Mouse (Mus musculus): ENCODE measurements around the gene Dnase1l2. TPM values are rescaled to one million over a fixed set of nuclear protein-coding genes. Genes with fewer than 3 reads are reported as not detected.

Gene Dnase1l2
- polyA plus RNA-seq, 1 experiment from 2014 or later: 0.73 TPM

DNA sequence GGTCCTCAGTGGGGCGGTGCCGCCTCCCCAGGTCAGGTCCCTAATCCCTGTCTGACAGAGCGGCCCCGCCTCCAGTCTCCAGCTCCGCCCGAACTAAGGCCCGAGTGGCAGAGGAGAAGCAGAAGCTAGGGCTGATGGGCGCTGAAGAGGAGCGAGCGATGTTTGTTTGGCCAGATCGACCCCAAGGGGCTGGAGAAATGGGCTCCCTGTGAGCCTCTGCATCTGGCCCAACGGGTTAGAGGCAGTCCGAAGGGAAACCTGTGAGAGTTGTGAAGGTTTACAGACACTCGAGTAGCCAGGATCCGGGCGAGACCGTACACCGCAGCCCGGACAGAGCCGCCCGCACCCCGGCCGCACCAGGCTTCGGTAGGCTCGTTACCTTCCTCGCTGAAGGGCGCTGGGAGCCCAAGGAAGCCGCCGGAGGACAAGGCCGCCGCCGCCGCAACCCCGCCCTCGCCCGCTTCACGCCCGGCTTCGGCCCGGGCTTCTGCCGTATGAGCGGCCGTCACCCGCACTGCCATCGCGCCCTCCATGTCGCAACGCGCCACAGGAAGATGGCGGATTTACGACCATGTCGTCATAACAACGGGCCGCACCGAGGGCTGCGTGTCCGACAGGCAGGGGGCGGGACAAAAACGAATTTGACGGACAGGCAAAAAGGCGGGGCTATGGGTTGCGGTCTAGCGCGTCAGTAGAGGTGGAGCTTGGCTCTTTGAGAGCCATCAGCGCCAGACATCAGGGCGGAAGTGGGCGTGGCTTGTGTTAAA, 12.0 kb upstream of the Dnase1l2 start:
- 0 out of 2 replicates have a peak, but pooled peaks cover 3% of the 10 kb centered on the region for H3K4me1 ChIP-seq (replicated peaks; ENCODE audit: control insufficient read depth, insufficient read depth, low read length)
- no peaks in the 10 kb centered on the region for H3K9me3 ChIP-seq (ENCODE audit: control insufficient read depth)
- peak; percentile 95 for ATAC-seq
- peaks cover 13% of the 10 kb centered on the region for H3K36me3 ChIP-seq (ENCODE audit: control insufficient read depth, insufficient read depth)
- TF ChIP-seq CTCF (IDR thresholded peaks at IDR 0.05; ENCODE audit: low read depth): peak; percentile 45
- no peaks in the 10 kb centered on the region for H3K27me3 ChIP-seq (replicated peaks; ENCODE audit: control insufficient read depth, insufficient read depth, low read length)
- whole genome bisulfite sequencing: under 1% methylated on average over 65 of the region's 67 CpGs
- H3K4me3 ChIP-seq (ENCODE audit: low read depth, low read length): peak overlapping the region; percentile 77
- H3K4me2 ChIP-seq (replicated peaks; ENCODE audit: low read depth): peak overlapping the region; percentile 74
- peak overlapping the region; percentile 90 for H3K9ac ChIP-seq (ENCODE audit: low read depth, low read length)
- peak overlapping the region; percentile 96 for H3K27ac ChIP-seq (ENCODE audit: low read depth, low read length)

GRCm38 (mm10) chr17:24454218-24454755, 11.4 kb upstream of the Dnase1l2 start:
- WGBS: under 1% methylated on average over 14 of the region's 14 CpGs
- H3K36me3 ChIP-seq (ENCODE audit: control insufficient read depth, insufficient read depth): peaks cover 19% of the 10 kb centered on the region
- H3K4me1 ChIP-seq (replicated peaks; ENCODE audit: control insufficient read depth, insufficient read depth, low read length): 0 out of 2 replicates have a peak, but pooled peaks cover 3% of the 10 kb centered on the region
- peak overlapping the region; percentile 96 for H3K27ac ChIP-seq (ENCODE audit: low read depth, low read length)
- peak overlapping the region; percentile 90 for H3K9ac ChIP-seq (ENCODE audit: low read depth, low read length)
- peak overlapping the region; percentile 77 for H3K4me3 ChIP-seq (ENCODE audit: low read depth, low read length)
- no peak for TF ChIP-seq CTCF (IDR thresholded peaks at IDR 0.05; ENCODE audit: low read depth)
- H3K4me2 ChIP-seq (replicated peaks; ENCODE audit: low read depth): peak overlapping the region; percentile 74
- ATAC-seq: no peak
- no peaks in the 10 kb centered on the region for H3K9me3 ChIP-seq (ENCODE audit: control insufficient read depth)
- no peaks in the 10 kb centered on the region for H3K27me3 ChIP-seq (replicated peaks; ENCODE audit: control insufficient read depth, insufficient read depth, low read length)

- ATAC-seq: no peak
- Histone ChIP-seq H3K27ac (ENCODE audit: low read depth, low read length) (no peak overlapping the region), H3K4me2 (replicated peaks; ENCODE audit: low read depth) (no peak overlapping the region), H3K4me1 (replicated peaks; ENCODE audit: control insufficient read depth, insufficient read depth, low read length) (0 out of 2 replicates have a peak, but pooled peaks cover 3% of the 10 kb centered on the region), H3K4me3 (ENCODE audit: low read depth, low read length) (no peak overlapping the region), H3K27me3 (replicated peaks; ENCODE audit: control insufficient read depth, insufficient read depth, low read length) (no peaks in the 10 kb centered on the region), H3K9ac (ENCODE audit: low read depth, low read length) (no peak overlapping the region), H3K9me3 (ENCODE audit: control insufficient read depth) (no peaks in the 10 kb centered on the region), H3K36me3 (ENCODE audit: control insufficient read depth, insufficient read depth) (peaks cover 28% of the 10 kb centered on the region)
- 61% methylated on average over 2 of the region's 2 CpGs for WGBS
- no peak for TF ChIP-seq CTCF (IDR thresholded peaks at IDR 0.05; ENCODE audit: low read depth)
Measured at GRCm38 (mm10) chr17:24453372-24453771, 10.5 kb upstream of the Dnase1l2 start.

DNA sequence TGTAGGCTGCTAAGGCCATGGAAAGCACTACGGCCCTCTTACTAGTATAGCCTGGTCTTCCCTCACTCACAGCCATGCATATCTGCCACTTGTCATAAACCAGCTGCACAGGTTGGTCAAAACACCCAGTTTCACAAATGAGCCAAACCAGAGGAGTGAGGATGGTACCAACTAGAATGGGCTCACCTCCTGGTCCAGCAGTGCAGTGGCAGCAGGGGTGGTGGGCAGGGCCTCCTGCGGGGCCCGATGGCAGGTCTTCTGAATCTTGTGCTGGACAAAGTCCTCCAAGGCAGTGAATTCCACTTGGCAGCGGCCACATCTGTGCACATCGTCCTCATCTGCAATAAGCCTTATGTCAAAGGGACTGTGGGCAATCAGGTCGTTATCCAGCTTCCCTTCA, 8.3 kb upstream of the Dnase1l2 start:
- Histone ChIP-seq H3K27ac (ENCODE audit: low read depth, low read length) (no peak overlapping the region), H3K4me3 (ENCODE audit: low read depth, low read length) (no peak overlapping the region), H3K9me3 (ENCODE audit: control insufficient read depth) (no peaks in the 10 kb centered on the region), H3K36me3 (ENCODE audit: control insufficient read depth, insufficient read depth) (peaks cover 50% of the 10 kb centered on the region), H3K4me2 (replicated peaks; ENCODE audit: low read depth) (no peak overlapping the region), H3K27me3 (replicated peaks; ENCODE audit: control insufficient read depth, insufficient read depth, low read length) (no peaks in the 10 kb centered on the region), H3K9ac (ENCODE audit: low read depth, low read length) (no peak overlapping the region), H3K4me1 (replicated peaks; ENCODE audit: control insufficient read depth, insufficient read depth, low read length) (0 out of 2 replicates have a peak, but pooled peaks cover 3% of the 10 kb centered on the region)
- no peak for ATAC-seq
- no peak for TF ChIP-seq CTCF (IDR thresholded peaks at IDR 0.05; ENCODE audit: low read depth)
- 68% methylated on average over 6 of the region's 6 CpGs for WGBS

GRCm38 (mm10) chr17:24449507-24449906, 6.6 kb upstream of the Dnase1l2 start:
- no peak overlapping the region for H3K4me2 ChIP-seq (replicated peaks; ENCODE audit: low read depth)
- ATAC-seq: no peak
- H3K4me1 ChIP-seq (replicated peaks; ENCODE audit: control insufficient read depth, insufficient read depth, low read length): no peaks in the 10 kb centered on the region
- H3K9me3 ChIP-seq (ENCODE audit: control insufficient read depth): no peaks in the 10 kb centered on the region
- 93% methylated on average over 6 of the region's 6 CpGs for WGBS
- H3K27me3 ChIP-seq (replicated peaks; ENCODE audit: control insufficient read depth, insufficient read depth, low read length): no peaks in the 10 kb centered on the region
- no peak overlapping the region for H3K4me3 ChIP-seq (ENCODE audit: low read depth, low read length)
- H3K9ac ChIP-seq (ENCODE audit: low read depth, low read length): no peak overlapping the region
- H3K36me3 ChIP-seq (ENCODE audit: control insufficient read depth, insufficient read depth): peaks cover 67% of the 10 kb centered on the region
- no peak overlapping the region for H3K27ac ChIP-seq (ENCODE audit: low read depth, low read length)
- TF ChIP-seq CTCF (IDR thresholded peaks at IDR 0.05; ENCODE audit: low read depth): no peak

GRCm38 (mm10) chr17:24446590-24446989, 3.7 kb upstream of the Dnase1l2 start:
- no peak for TF ChIP-seq CTCF (IDR thresholded peaks at IDR 0.05; ENCODE audit: low read depth)
- no peaks in the 10 kb centered on the region for H3K4me1 ChIP-seq (replicated peaks; ENCODE audit: control insufficient read depth, insufficient read depth, low read length)
- no peak overlapping the region for H3K27ac ChIP-seq (ENCODE audit: low read depth, low read length)
- no peaks in the 10 kb centered on the region for H3K27me3 ChIP-seq (replicated peaks; ENCODE audit: control insufficient read depth, insufficient read depth, low read length)
- ATAC-seq: no peak
- no peak overlapping the region for H3K4me3 ChIP-seq (ENCODE audit: low read depth, low read length)
- peaks cover 82% of the 10 kb centered on the region for H3K36me3 ChIP-seq (ENCODE audit: control insufficient read depth, insufficient read depth)
- no peak overlapping the region for H3K4me2 ChIP-seq (replicated peaks; ENCODE audit: low read depth)
- 94% methylated on average over 8 of the region's 8 CpGs for WGBS
- no peak overlapping the region for H3K9ac ChIP-seq (ENCODE audit: low read depth, low read length)
- H3K9me3 ChIP-seq (ENCODE audit: control insufficient read depth): no peaks in the 10 kb centered on the region
